ENCODE assay signal across 26 mouse cellular contexts in genomic region chr2:125764531-125764930, GRCm38 (mm10). TPM values are rescaled to one million over a fixed set of nuclear protein-coding genes. Genes with fewer than 3 reads are reported as not detected.
"Had no signal": no experiment of that assay in that cellular context is flagged by ENCODE, and none has a peak within 500 bp of the region (broad histone marks: within the 10 kb centered on the region; RNA-seq: fewer than 3 reads in every experiment).

No protein-coding gene starts in this region.

- H3K9me3 ChIP-seq: limb, embryonic 10.5 days; limb, embryonic 12.5 days; limb, embryonic 13.5 days; limb, embryonic 15.5 days; liver, embryonic 12.5 days; liver, embryonic 13.5 days; liver, embryonic 15.5 days; lung, embryonic 15.5 days; megakaryocyte, embryonic 14.5 days; midbrain, embryonic 10.5 days; midbrain, embryonic 12.5 days; midbrain, embryonic 13.5 days; midbrain, embryonic 15.5 days; neural tube, embryonic 12.5 days; neural tube, embryonic 13.5 days had no signal

- H3K4me3 ChIP-seq: left cerebral cortex, adult 2 months; limb, embryonic 10.5 days; limb, embryonic 12.5 days; limb, embryonic 13.5 days; limb, embryonic 15.5 days; liver, embryonic 12.5 days; liver, embryonic 13.5 days; liver, embryonic 15.5 days; lung, embryonic 15.5 days; megakaryocyte, embryonic 14.5 days; midbrain, embryonic 10.5 days; midbrain, embryonic 12.5 days; midbrain, embryonic 13.5 days; midbrain, embryonic 15.5 days; myocyte; neural tube, embryonic 12.5 days; neural tube, embryonic 13.5 days had no signal

- H3K4me2 ChIP-seq: limb, embryonic 12.5 days; limb, embryonic 13.5 days; limb, embryonic 15.5 days; liver, embryonic 11.5 days; liver, embryonic 12.5 days; liver, embryonic 13.5 days; liver, embryonic 15.5 days; lung, embryonic 14.5 days; lung, embryonic 15.5 days; midbrain, embryonic 11.5 days; midbrain, embryonic 12.5 days; midbrain, embryonic 13.5 days; midbrain, embryonic 15.5 days; neural tube, embryonic 12.5 days; neural tube, embryonic 13.5 days had no signal

- H3K27ac ChIP-seq: left cerebral cortex, adult 2 months; limb, embryonic 10.5 days; limb, embryonic 12.5 days; limb, embryonic 13.5 days; limb, embryonic 15.5 days; liver, embryonic 12.5 days; liver, embryonic 13.5 days; liver, embryonic 14.5 days; liver, embryonic 15.5 days; lung, embryonic 15.5 days; macrophage; midbrain, embryonic 10.5 days; midbrain, embryonic 12.5 days; midbrain, embryonic 13.5 days; midbrain, embryonic 15.5 days; neural tube, embryonic 12.5 days; neural tube, embryonic 13.5 days had no signal

- H3K9ac ChIP-seq: limb, embryonic 12.5 days; limb, embryonic 13.5 days; limb, embryonic 15.5 days; liver, embryonic 12.5 days; liver, embryonic 13.5 days; liver, embryonic 14.5 days; liver, embryonic 15.5 days; lung, embryonic 14.5 days; lung, embryonic 15.5 days; midbrain, embryonic 12.5 days; midbrain, embryonic 13.5 days; midbrain, embryonic 15.5 days; neural tube, embryonic 12.5 days; neural tube, embryonic 13.5 days had no signal

- H3K27me3 ChIP-seq: limb, embryonic 12.5 days; limb, embryonic 13.5 days; limb, embryonic 15.5 days; liver, embryonic 12.5 days; liver, embryonic 13.5 days; liver, embryonic 15.5 days; lung, embryonic 15.5 days; megakaryocyte, embryonic 14.5 days; midbrain, embryonic 12.5 days; midbrain, embryonic 13.5 days; midbrain, embryonic 15.5 days; neural tube, embryonic 12.5 days; neural tube, embryonic 13.5 days had no signal

- ATAC-seq: liver, embryonic 12.5 days; midbrain, embryonic 13.5 days; midbrain, embryonic 15.5 days; midbrain, embryonic 16.5 days had no signal

- H3K4me1 ChIP-seq: limb, embryonic 10.5 days; limb, embryonic 12.5 days; limb, embryonic 13.5 days; limb, embryonic 15.5 days; liver, embryonic 12.5 days; liver, embryonic 13.5 days; liver, embryonic 15.5 days; lung, embryonic 15.5 days; megakaryocyte, embryonic 14.5 days; midbrain, embryonic 10.5 days; midbrain, embryonic 12.5 days; midbrain, embryonic 13.5 days; midbrain, embryonic 15.5 days; neural tube, embryonic 12.5 days; neural tube, embryonic 13.5 days had no signal

- DNase-seq: layer of hippocampus, postnatal 36 days; liver; liver, embryonic 13.5 days had no signal

RNA-seq across cellular contexts. Expression of gene Shc4, which starts 40.6 kb away (rescaled TPM):
- total RNA-seq: monocyte, adult 5-6 weeks had no signal
